Mouse (Mus musculus): ENCODE results near the gene Pax7.

GRCm38 (mm10) chr4:139831501-139832230 lies 1.7 kb downstream of the Pax7 start:
- TF ChIP-seq MAFK (IDR thresholded peaks at IDR 0.05; ENCODE audit: insufficient read depth, low read depth, low read length) (no peak), ZC3H11A (IDR thresholded peaks at IDR 0.05; ENCODE audit: borderline replicate concordance, low read depth, low read length) (no peak), ZNF384 (IDR thresholded peaks at IDR 0.05; ENCODE audit: low read depth, low read length) (no peak), HCFC1 (IDR thresholded peaks at IDR 0.05; ENCODE audit: borderline replicate concordance, insufficient read depth, low read length) (no peak), CHD2 (IDR thresholded peaks at IDR 0.05; ENCODE audit: low read depth, low read length) (no peak)

Data from ES-E14 (cell line).